Mouse (Mus musculus) stomach, embryonic 14.5 days (tissue): ENCODE measurements around the gene Vmn1r33. TPM values are rescaled to one million over a fixed set of nuclear protein-coding genes. Genes with fewer than 3 reads are reported as not detected.
"Not testable (repeated sequence)": the region's sequence is repeated elsewhere in the genome, so short reads cannot be mapped to it uniquely, and the experiment has no call there.

ENCODE experiments used
- ATAC-seq: fragments of 200-750 bp; cut with Nextera tagmentation; 2 replicates; pipeline ENCODE4 v1.8.0; 2017; ENCODE audit warnings: low read depth, moderate TSS enrichment; ENCODE audit not compliant: insufficient number of reproducible peaks, insufficient read depth, low FRiP score
- H3K27ac ChIP-seq: fragments of 300-500 bp; sonication (generic); 2 replicates; pipeline ENCODE4 v1.5.1; 2014; ENCODE audit warnings: mild to moderate bottlenecking, low read length, moderate library complexity, mixed read lengths
- H3K27me3 ChIP-seq: fragments of 300-500 bp; sonication (generic); 2 replicates; pipeline ENCODE4 v1.6.1; 2014; ENCODE audit warnings: low read length, control low read depth, mixed read lengths; ENCODE audit not compliant: control insufficient read depth, insufficient read depth
- H3K36me3 ChIP-seq: fragments of 300-500 bp; sonication (generic); 2 replicates; pipeline ENCODE4 v1.6.1; 2014; ENCODE audit warnings: mild to moderate bottlenecking, control low read depth, low read length, moderate library complexity, mixed read lengths; ENCODE audit not compliant: control insufficient read depth, insufficient read depth
- H3K4me1 ChIP-seq: fragments of 300-500 bp; sonication (generic); 2 replicates; pipeline ENCODE4 v1.6.1; 2014; ENCODE audit warnings: low read length, control low read depth, mixed read lengths; ENCODE audit not compliant: control insufficient read depth, insufficient read depth
- H3K4me2 ChIP-seq: fragments of 300-500 bp; sonication (generic); replicated peaks from 2 replicates; pipeline ENCODE4 v1.6.1; 2014; ENCODE audit warnings: low read depth, low read length, control low read depth
- H3K4me3 ChIP-seq: fragments of 300-500 bp; sonication (generic); 2 replicates; pipeline ENCODE4 v1.5.1; 2014; ENCODE audit warnings: low read depth, low read length, control low read depth
- H3K9ac ChIP-seq: fragments of 300-500 bp; sonication (generic); replicated peaks from 2 replicates; pipeline ENCODE4 v1.6.1; 2014; ENCODE audit warnings: low read depth, mild to moderate bottlenecking, control low read depth, low read length, moderate library complexity, mixed read lengths
- H3K9me3 ChIP-seq: fragments of 300-500 bp; sonication (generic); 2 replicates; pipeline ENCODE4 v1.6.1; 2016; ENCODE audit warnings: low read depth, low read length, control low read depth; ENCODE audit not compliant: control insufficient read depth
- WGBS: fragments of 180-500 bp; shearing (Covaris S2); extraction: QIAGEN DNeasy Blood & Tissue Kit; methylation state at CpG from one replicate; pipeline ENCODE4 v1.1.7; 2014; 5-methylcytosine and 5-hydroxymethylcytosine counted together
- polyA plus RNA-seq: library from polyadenylated mRNA; unstranded; fragments of >200 nt; fragmentation: Nextera tagmentation; extraction: Ambion mirVana; gene quantifications from 2 replicates; pipeline ENCODE4 v1.2.1, GENCODE M21; 2014

Gene Vmn1r33
- not detected in 2 replicates for polyA plus RNA-seq

DNA sequence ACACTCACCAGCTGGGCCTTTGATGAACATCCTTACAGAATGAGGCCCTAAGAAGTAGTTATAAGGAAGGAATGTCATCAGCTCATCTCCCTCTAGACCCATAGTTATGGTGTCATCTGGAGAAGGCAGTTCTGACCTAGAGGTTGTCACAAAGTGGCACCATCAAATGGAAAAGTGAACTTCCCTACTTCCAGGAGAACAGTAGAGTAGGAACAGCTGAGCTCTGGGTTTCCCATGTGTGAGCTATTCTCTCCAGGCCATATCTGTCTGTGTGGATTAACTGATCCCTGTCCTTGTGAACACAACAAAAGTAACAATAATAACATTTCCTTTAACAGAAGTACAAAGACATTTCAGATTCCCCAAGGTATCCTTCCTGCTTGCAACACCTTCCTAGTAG lies at the start of gene Vmn1r33:
TSS of gene Vmn1r33 (minus strand) at position 101 of the 400 bp plus-strand sequence.
- not testable (repeated sequence) for H3K27ac ChIP-seq, H3K27me3 ChIP-seq, H3K4me1 ChIP-seq, H3K36me3 ChIP-seq, H3K4me3 ChIP-seq, H3K9ac ChIP-seq, ATAC-seq, H3K4me2 ChIP-seq, H3K9me3 ChIP-seq

DNA sequence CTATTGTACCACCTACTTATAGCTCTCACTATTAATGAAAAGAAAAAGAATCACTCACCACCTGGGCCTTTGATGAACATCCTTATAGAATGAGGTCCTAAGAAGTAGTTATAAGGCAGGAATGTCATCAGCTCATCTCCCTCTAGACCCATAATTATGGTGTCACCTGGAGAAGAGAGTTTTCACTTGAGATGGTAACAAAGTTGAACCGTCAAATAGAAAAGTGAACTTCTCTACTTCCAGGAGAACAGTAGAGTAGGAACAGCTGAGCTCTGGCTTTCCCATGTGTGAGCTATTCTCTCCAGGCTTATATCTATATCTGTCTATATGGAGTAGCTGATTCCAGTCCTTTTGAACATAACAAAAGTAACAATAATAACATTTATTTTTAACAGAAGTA lies 25.7 kb upstream of the Vmn1r33 start, which contains the start of gene Vmn1r34:
TSS of gene Vmn1r34 (minus strand) at position 101 of the 400 bp plus-strand sequence.
- H3K4me1 ChIP-seq: no peaks in the 10 kb centered on the region
- H3K36me3 ChIP-seq: no peaks in the 10 kb centered on the region
- WGBS: 79% methylated on average over 1 of the region's 1 CpGs
- H3K27me3 ChIP-seq: no peaks in the 10 kb centered on the region
- H3K4me2 ChIP-seq: no peak within 1 kb of the TSS
- ATAC-seq: no peak
- no peaks in the 10 kb centered on the region for H3K9me3 ChIP-seq
- H3K27ac ChIP-seq: no peak within 1 kb of the TSS
- H3K4me3 ChIP-seq: no peak within 1 kb of the TSS
- H3K9ac ChIP-seq: no peak within 1 kb of the TSS

DNA sequence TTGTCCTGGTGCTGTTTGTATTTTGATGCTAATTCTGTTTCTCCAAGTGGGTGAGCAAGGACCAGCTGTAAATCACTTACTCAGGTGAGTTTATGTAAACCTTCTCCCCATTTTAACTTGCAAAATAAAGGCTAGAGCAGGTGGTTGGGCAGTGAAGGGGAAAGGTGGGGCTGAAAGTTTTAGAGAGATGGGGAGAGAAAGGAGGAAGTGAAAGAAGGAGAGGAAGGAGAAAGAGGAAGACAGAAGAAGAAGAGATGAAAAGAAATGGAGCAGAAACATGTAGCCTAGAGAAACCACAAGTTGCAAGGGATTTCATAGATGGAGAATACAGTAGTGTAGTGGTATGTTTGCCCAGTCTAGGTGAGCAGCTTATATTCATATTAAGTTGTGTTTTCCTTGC lies 22.3 kb downstream of the Vmn1r33 start:
- no peaks in the 10 kb centered on the region for H3K27me3 ChIP-seq
- H3K36me3 ChIP-seq: no peaks in the 10 kb centered on the region
- H3K4me1 ChIP-seq: no peaks in the 10 kb centered on the region
- no peaks in the 10 kb centered on the region for H3K9me3 ChIP-seq
- H3K4me3 ChIP-seq: no peak overlapping the region
- no peak overlapping the region for H3K27ac ChIP-seq
- ATAC-seq: no peak
- H3K9ac ChIP-seq: no peak overlapping the region
- no peak overlapping the region for H3K4me2 ChIP-seq

Other genes starting within 250 kb of the Vmn1r33 start
- 107 and 108 TPM in 2 replicates for gene Mad2l1, start 82.9 kb downstream of the Vmn1r33 start, polyA plus RNA-seq
- gene Vmn1r32, start 58.2 kb downstream of the Vmn1r33 start, polyA plus RNA-seq: 0.15 and 0.26 TPM in 2 replicates
- gene Vmn1r34, start 25.6 kb upstream of the Vmn1r33 start, polyA plus RNA-seq: not detected in 2 replicates
- gene Vmn1r35, start 67.6 kb upstream of the Vmn1r33 start, polyA plus RNA-seq: not detected in 2 replicates
- not detected in 2 replicates for gene Vmn1r36, start 100.9 kb upstream of the Vmn1r33 start, polyA plus RNA-seq
- not detected in 2 replicates for gene Vmn1r37, start 111.1 kb upstream of the Vmn1r33 start, polyA plus RNA-seq
- gene Vmn1r38, start 164.3 kb upstream of the Vmn1r33 start, polyA plus RNA-seq: not detected in 2 replicates
- not detected in 2 replicates for gene Vmn1r39, start 192.3 kb upstream of the Vmn1r33 start, polyA plus RNA-seq